Mouse (Mus musculus): ENCODE measurements at regions not wholly inside any gene's neighbourhood (a gene's known extent, or its start where the extent isn't known, plus 50 kb on each side); places are given as distances from the start of the nearest gene placed in this dataset.

DNA sequence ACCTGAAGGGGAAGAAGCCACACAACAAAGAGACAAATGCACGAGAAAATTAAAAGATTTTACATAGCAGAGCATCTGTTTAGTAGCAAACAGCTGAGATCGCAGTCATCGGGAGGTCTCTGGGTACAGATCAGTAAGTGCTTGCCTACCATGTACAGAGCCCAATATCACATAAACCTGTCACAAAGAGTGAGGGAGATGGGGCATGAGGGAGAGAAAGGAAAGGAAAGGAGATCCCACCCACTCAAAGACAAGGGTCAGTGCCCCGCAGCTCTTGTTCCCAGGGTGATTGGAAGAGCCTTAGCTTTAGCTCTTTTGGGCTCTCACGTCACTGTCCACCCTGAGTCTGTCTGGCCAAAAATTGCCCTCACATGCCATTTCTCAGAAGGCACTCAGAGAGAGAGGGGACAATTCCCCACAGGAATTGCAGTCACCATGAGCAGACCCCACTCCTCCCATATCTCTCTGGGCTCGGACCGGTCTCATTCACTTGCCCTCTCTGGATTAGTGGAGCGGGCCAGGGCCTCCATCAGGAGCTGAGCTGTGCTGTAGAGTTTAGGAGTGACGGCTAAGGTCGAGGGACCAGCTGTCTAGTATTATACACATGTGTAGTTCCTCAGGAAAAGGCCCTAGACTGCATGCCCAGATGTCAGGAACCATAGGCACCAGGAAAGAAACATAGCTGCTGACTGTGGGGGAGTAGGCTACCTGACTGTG lies 99.6 kb downstream of the Inhbb start:
- H3K27ac ChIP-seq (ENCODE audit: low read depth, low read length): no peak overlapping the region
- WGBS: 81% methylated on average over 10 of the region's 10 CpGs
- no peak overlapping the region for H3K9ac ChIP-seq (ENCODE audit: low read depth, low read length)
- no peak overlapping the region for H3K4me2 ChIP-seq
- H3K4me3 ChIP-seq (ENCODE audit: low read depth, low read length): no peak overlapping the region
- H3K9me3 ChIP-seq (ENCODE audit: control insufficient read depth, low read length): no peaks in the 10 kb centered on the region
- H3K4me1 ChIP-seq (replicated peaks; ENCODE audit: control insufficient read depth, insufficient read depth, low read length): no peaks in the 10 kb centered on the region
- no peak for DNase-seq (ENCODE audit: low spot score)
- ATAC-seq (replicated peaks; ENCODE audit: low FRiP score): no peak
- H3K27me3 ChIP-seq (replicated peaks; ENCODE audit: control insufficient read depth, insufficient read depth, low read length): no peaks in the 10 kb centered on the region
- no peaks in the 10 kb centered on the region for H3K36me3 ChIP-seq (ENCODE audit: control insufficient read depth, insufficient read depth, low read length)

- H3K9me3 ChIP-seq (ENCODE audit: control insufficient read depth, low read length): no peaks in the 10 kb centered on the region
- ATAC-seq (replicated peaks; ENCODE audit: low FRiP score): no peak
- H3K27ac ChIP-seq (ENCODE audit: low read depth, low read length): no peak overlapping the region
- H3K4me3 ChIP-seq (ENCODE audit: low read depth, low read length): no peak overlapping the region
- WGBS: 84% methylated on average over 8 of the region's 8 CpGs
- no peak overlapping the region for H3K9ac ChIP-seq (ENCODE audit: low read depth, low read length)
- no peaks in the 10 kb centered on the region for H3K36me3 ChIP-seq (ENCODE audit: control insufficient read depth, insufficient read depth, low read length)
- no peaks in the 10 kb centered on the region for H3K4me1 ChIP-seq (replicated peaks; ENCODE audit: control insufficient read depth, insufficient read depth, low read length)
- no peaks in the 10 kb centered on the region for H3K27me3 ChIP-seq (replicated peaks; ENCODE audit: control insufficient read depth, insufficient read depth, low read length)
- DNase-seq (ENCODE audit: low spot score): no peak
- H3K4me2 ChIP-seq: no peak overlapping the region
These were observed 100.2 kb downstream of the Inhbb start for GRCm38 (mm10) chr1:119321799-119322198.

DNA sequence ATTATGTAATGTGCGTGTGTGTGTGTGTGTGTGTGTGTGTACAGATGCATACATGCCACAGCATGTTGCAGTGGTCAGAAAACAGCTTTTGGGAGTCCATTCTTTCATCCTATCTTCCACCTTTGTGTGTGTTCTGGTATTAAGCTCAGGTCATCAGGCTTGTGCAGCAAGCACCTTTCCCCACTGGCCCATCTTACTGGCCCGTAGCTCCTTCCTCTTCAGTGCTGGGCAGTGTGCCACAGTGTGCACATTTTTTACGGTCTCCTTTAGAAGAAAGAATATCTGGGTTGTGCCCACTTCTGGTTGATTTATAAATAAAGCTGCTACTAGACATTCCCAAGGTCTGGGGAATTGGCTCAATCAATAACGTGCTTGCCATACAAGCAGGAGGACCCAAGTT lies 105.0 kb downstream of the Inhbb start:
- H3K4me3 ChIP-seq (ENCODE audit: low read depth, low read length): no peak overlapping the region
- DNase-seq (ENCODE audit: low spot score) (no peak), ATAC-seq (replicated peaks; ENCODE audit: low FRiP score) (no peak)
- no peaks in the 10 kb centered on the region for H3K9me3 ChIP-seq (ENCODE audit: control insufficient read depth, low read length)
- H3K36me3 ChIP-seq (ENCODE audit: control insufficient read depth, insufficient read depth, low read length): no peaks in the 10 kb centered on the region
- no peak overlapping the region for H3K9ac ChIP-seq (ENCODE audit: low read depth, low read length)
- no peaks in the 10 kb centered on the region for H3K27me3 ChIP-seq (replicated peaks; ENCODE audit: control insufficient read depth, insufficient read depth, low read length)
- no peaks in the 10 kb centered on the region for H3K4me1 ChIP-seq (replicated peaks; ENCODE audit: control insufficient read depth, insufficient read depth, low read length)
- 84% methylated on average over 4 of the region's 4 CpGs for WGBS
- H3K4me2 ChIP-seq: no peak overlapping the region
- H3K27ac ChIP-seq (ENCODE audit: low read depth, low read length): no peak overlapping the region

DNA sequence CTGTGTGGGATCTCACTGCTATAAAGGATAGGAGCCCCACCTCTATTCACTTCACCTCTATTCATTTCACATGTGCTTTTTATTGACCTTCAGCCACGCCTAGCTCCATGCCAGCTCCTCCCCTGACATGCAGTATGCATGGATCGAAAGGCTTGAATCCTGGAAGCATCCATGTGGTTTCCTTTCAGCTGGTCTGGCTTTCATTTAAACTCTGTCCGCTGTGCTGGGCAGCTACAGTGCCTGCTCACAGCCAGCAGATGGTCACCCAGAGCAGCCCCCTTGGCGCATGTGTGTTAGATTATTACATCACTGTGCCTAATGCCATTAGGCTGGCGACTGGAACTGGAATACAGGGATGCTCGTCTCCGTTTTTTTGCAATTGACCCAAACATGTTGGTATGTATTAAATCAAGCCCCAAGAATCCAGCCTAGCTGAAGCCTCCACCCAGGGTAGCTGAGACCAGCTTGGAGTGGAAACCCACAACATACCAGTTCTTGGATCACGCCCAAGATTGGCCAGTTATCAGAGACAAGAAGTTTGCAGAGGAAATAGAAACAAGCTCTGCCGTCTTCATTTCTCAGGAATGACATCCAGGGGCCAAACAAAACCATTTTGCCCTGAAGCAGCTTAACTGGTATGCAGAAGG lies 113.2 kb downstream of the Inhbb start:
- 67% methylated on average over 9 of the region's 9 CpGs for WGBS
- no peak overlapping the region for H3K4me2 ChIP-seq
- H3K4me3 ChIP-seq (ENCODE audit: low read depth, low read length): no peak overlapping the region
- no peak for ATAC-seq (replicated peaks; ENCODE audit: low FRiP score)
- no peak for DNase-seq (ENCODE audit: low spot score)
- no peaks in the 10 kb centered on the region for H3K27me3 ChIP-seq (replicated peaks; ENCODE audit: control insufficient read depth, insufficient read depth, low read length)
- H3K9ac ChIP-seq (ENCODE audit: low read depth, low read length): no peak overlapping the region
- H3K4me1 ChIP-seq (replicated peaks; ENCODE audit: control insufficient read depth, insufficient read depth, low read length): no peaks in the 10 kb centered on the region
- H3K9me3 ChIP-seq (ENCODE audit: control insufficient read depth, low read length): no peaks in the 10 kb centered on the region
- H3K36me3 ChIP-seq (ENCODE audit: control insufficient read depth, insufficient read depth, low read length): no peaks in the 10 kb centered on the region
- H3K27ac ChIP-seq (ENCODE audit: low read depth, low read length): no peak overlapping the region

- WGBS: 21% methylated on average over 13 of the region's 13 CpGs
- Histone ChIP-seq H3K4me2 (no peak overlapping the region), H3K4me1 (replicated peaks; ENCODE audit: control insufficient read depth, insufficient read depth, low read length) (no peaks in the 10 kb centered on the region), H3K27ac (ENCODE audit: low read depth, low read length) (no peak overlapping the region), H3K9ac (ENCODE audit: low read depth, low read length) (no peak overlapping the region), H3K36me3 (ENCODE audit: control insufficient read depth, insufficient read depth, low read length) (no peaks in the 10 kb centered on the region), H3K27me3 (replicated peaks; ENCODE audit: control insufficient read depth, insufficient read depth, low read length) (no peaks in the 10 kb centered on the region), H3K9me3 (ENCODE audit: control insufficient read depth, low read length) (no peaks in the 10 kb centered on the region), H3K4me3 (ENCODE audit: low read depth, low read length) (no peak overlapping the region)
- peak; percentile 62 for ATAC-seq (replicated peaks; ENCODE audit: low FRiP score)
- DNase-seq (ENCODE audit: low spot score): peak; percentile 52
These were observed 116.6 kb downstream of the Inhbb start for GRCm38 (mm10) chr1:119305315-119305976.

GRCm38 (mm10) chr1:119304470-119304980 lies 117.5 kb downstream of the Inhbb start:
- ATAC-seq (replicated peaks; ENCODE audit: low FRiP score) (no peak; the same call in 1 of the 2 replicates), DNase-seq (ENCODE audit: low spot score) (no peak)
- Histone ChIP-seq H3K9me3 (ENCODE audit: control insufficient read depth, low read length) (no peaks in the 10 kb centered on the region), H3K4me3 (ENCODE audit: low read depth, low read length) (no peak overlapping the region), H3K36me3 (ENCODE audit: control insufficient read depth, insufficient read depth, low read length) (no peaks in the 10 kb centered on the region), H3K4me2 (no peak overlapping the region), H3K9ac (ENCODE audit: low read depth, low read length) (no peak overlapping the region), H3K27ac (ENCODE audit: low read depth, low read length) (no peak overlapping the region), H3K4me1 (replicated peaks; ENCODE audit: control insufficient read depth, insufficient read depth, low read length) (no peaks in the 10 kb centered on the region), H3K27me3 (replicated peaks; ENCODE audit: control insufficient read depth, insufficient read depth, low read length) (no peaks in the 10 kb centered on the region)
- 21% methylated on average over 9 of the region's 9 CpGs for WGBS

GRCm38 (mm10) chr1:119302349-119302995 lies 119.6 kb downstream of the Inhbb start:
- H3K27ac ChIP-seq (ENCODE audit: low read depth, low read length): no peak overlapping the region
- WGBS: 55% methylated on average over 7 of the region's 7 CpGs
- H3K27me3 ChIP-seq (replicated peaks; ENCODE audit: control insufficient read depth, insufficient read depth, low read length): no peaks in the 10 kb centered on the region
- ATAC-seq (replicated peaks; ENCODE audit: low FRiP score) (no peak), DNase-seq (ENCODE audit: low spot score) (no peak)
- no peak overlapping the region for H3K9ac ChIP-seq (ENCODE audit: low read depth, low read length)
- no peaks in the 10 kb centered on the region for H3K9me3 ChIP-seq (ENCODE audit: control insufficient read depth, low read length)
- H3K4me3 ChIP-seq (ENCODE audit: low read depth, low read length): no peak overlapping the region
- H3K4me2 ChIP-seq: no peak overlapping the region
- H3K4me1 ChIP-seq (replicated peaks; ENCODE audit: control insufficient read depth, insufficient read depth, low read length): no peaks in the 10 kb centered on the region
- H3K36me3 ChIP-seq (ENCODE audit: control insufficient read depth, insufficient read depth, low read length): no peaks in the 10 kb centered on the region

GRCm38 (mm10) chr1:119301931-119302330 lies 120.1 kb downstream of the Inhbb start:
- ATAC-seq (replicated peaks; ENCODE audit: low FRiP score) (no peak), DNase-seq (ENCODE audit: low spot score) (no peak)
- H3K9ac ChIP-seq (ENCODE audit: low read depth, low read length): no peak overlapping the region
- H3K4me2 ChIP-seq: no peak overlapping the region
- 79% methylated on average over 7 of the region's 7 CpGs for WGBS
- H3K27ac ChIP-seq (ENCODE audit: low read depth, low read length): no peak overlapping the region
- H3K27me3 ChIP-seq (replicated peaks; ENCODE audit: control insufficient read depth, insufficient read depth, low read length): no peaks in the 10 kb centered on the region
- H3K9me3 ChIP-seq (ENCODE audit: control insufficient read depth, low read length): no peaks in the 10 kb centered on the region
- H3K36me3 ChIP-seq (ENCODE audit: control insufficient read depth, insufficient read depth, low read length): no peaks in the 10 kb centered on the region
- H3K4me1 ChIP-seq (replicated peaks; ENCODE audit: control insufficient read depth, insufficient read depth, low read length): no peaks in the 10 kb centered on the region
- H3K4me3 ChIP-seq (ENCODE audit: low read depth, low read length): no peak overlapping the region

Data from liver, embryonic 11.5 days (tissue).